Comparison of ENCODE assay signal across 8 mouse cellular contexts in the genomic region with DNA sequence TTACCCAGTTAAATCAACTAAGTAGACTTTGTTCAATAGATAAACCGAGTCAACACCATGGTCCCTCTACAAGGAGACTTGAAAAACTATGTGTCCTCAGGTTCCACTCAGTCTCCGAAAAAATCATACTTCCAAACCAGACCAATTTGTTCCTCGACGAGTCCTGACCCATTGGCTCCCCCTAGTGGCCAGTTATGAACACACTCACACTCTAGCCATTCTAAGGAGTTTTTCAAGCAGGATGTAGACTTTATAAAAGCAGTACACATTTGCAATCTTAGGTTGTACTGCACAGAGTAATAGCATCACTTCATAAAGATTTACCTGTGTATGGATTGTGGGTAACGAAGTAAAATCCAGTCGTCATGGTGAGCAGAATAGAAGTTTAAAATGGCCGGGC.
A peak's percentile ranks its signal among the peaks of the same experiment; 100 is the strongest.
DNase-seq lines count a peak whose midpoint lies in the region; ATAC-seq lines count a peak whose summit lies in the region.
"Had no signal": no experiment of that assay in that cellular context is flagged by ENCODE, and none has a peak within 500 bp of the region (broad histone marks: within the 10 kb centered on the region; RNA-seq: fewer than 3 reads in every experiment).

No protein-coding gene starts in this region.

- 23% methylated on average over 7 of the region's 7 CpGs for WGBS in lung, embryonic 16.5 days

- no peaks in the 10 kb centered on the region for H3K36me3 ChIP-seq in lung, embryonic 16.5 days (ENCODE audit: control insufficient read depth, insufficient read depth, low read length)
- H3K36me3 ChIP-seq: limb, embryonic 15.5 days had no signal

- peaks cover 17% of the 10 kb centered on the region for H3K27me3 ChIP-seq in lung, embryonic 16.5 days (ENCODE audit: control insufficient read depth, insufficient read depth, low read depth, low read length)
- H3K27me3 ChIP-seq: limb, embryonic 15.5 days had no signal

- H3K9ac ChIP-seq in lung, embryonic 16.5 days (ENCODE audit: low read length): no peak overlapping the region
- H3K9ac ChIP-seq: limb, embryonic 15.5 days had no signal

- peak; percentile 89 for ATAC-seq in frontal cortex, adult (ENCODE audit: low TSS enrichment)
- ATAC-seq in lung, embryonic 16.5 days (ENCODE audit: low read depth): peak; percentile 61; the same call in 1 of the 2 replicates

- no peak overlapping the region for H3K27ac ChIP-seq in lung, embryonic 16.5 days (ENCODE audit: low read length)
- H3K27ac ChIP-seq: limb, embryonic 15.5 days had no signal

- no peaks in the 10 kb centered on the region for H3K9me3 ChIP-seq in lung, embryonic 16.5 days (ENCODE audit: control insufficient read depth, low read length)
- H3K9me3 ChIP-seq: limb, embryonic 15.5 days had no signal

- H3K4me3 ChIP-seq in lung, embryonic 16.5 days (ENCODE audit: low read length): no peak overlapping the region
- H3K4me3 ChIP-seq: limb, embryonic 15.5 days had no signal

- no peaks in the 10 kb centered on the region for H3K4me1 ChIP-seq in lung, embryonic 16.5 days (replicated peaks; ENCODE audit: control insufficient read depth, insufficient read depth, low read length)

- no peak overlapping the region for H3K4me2 ChIP-seq in lung, embryonic 16.5 days (ENCODE audit: low read depth, low read length)
- H3K4me2 ChIP-seq: limb, embryonic 15.5 days had no signal

- DNase-seq in 3T3-L1 (ENCODE audit: low read depth, low spot score): peak; percentile 75
- DNase-seq in CD4-positive helper T cell, adult 2 months (ENCODE audit: low read depth, low spot score): peak; percentile 48
- peak; percentile 50 for DNase-seq in c-Kit-positive CD71-negative TER-119-negative erythroid progenitor cells, embryonic 14.5 days (ENCODE audit: low read depth)
- DNase-seq in kidney, postnatal 36 days: peak; percentile 81 to 89
- DNase-seq in right cerebral cortex, postnatal 4 days: peak; percentile 78
